13 mouse cellular contexts compared by ENCODE assay signal in the genomic region with DNA sequence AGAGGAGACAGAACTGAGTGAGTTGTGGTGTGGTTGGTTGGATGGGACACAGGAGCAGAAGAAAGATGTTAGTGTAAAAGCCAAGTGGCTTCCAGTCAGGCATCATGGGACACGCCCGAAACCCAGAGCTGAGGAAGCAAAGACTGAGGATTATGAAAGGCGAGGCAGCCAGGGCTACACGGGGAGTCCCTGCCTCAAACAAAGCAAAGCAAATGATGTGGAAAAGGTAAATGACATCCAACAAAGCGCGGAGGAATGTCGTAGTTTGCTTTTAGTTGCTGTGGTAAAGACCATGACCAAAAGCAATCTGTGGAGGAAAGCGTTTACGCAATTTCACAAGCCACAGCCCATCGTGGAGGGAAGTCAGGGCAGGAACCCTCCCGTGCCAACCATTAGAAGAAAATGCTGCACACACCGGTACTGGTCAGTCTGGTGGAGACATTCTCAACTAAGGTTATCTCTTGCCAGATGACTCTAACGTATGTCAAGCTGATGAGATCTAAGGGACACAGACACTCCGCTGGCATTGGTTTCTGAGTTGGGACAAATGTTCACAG. TPM values are rescaled to one million over a fixed set of nuclear protein-coding genes. Genes with fewer than 3 reads are reported as not detected.
"Had no signal": no experiment of that assay in that cellular context is flagged by ENCODE, and none has a peak within 500 bp of the region (broad histone marks: within the 10 kb centered on the region; RNA-seq: fewer than 3 reads in every experiment).

No protein-coding gene starts in this region.

- H3K9ac ChIP-seq: limb, embryonic 15.5 days; liver, embryonic 12.5 days; lung, embryonic 14.5 days; midbrain, embryonic 15.5 days; neural tube, embryonic 15.5 days had no signal

- DNase-seq: kidney, postnatal 25 days; lung, embryonic 14.5 days; lung, postnatal 10 days; right cerebral cortex, adult 18-20 months; right cerebral cortex, postnatal 25 days; thymus, postnatal 36 days had no signal

- H3K4me2 ChIP-seq: limb, embryonic 15.5 days; liver, embryonic 12.5 days; lung, embryonic 14.5 days; midbrain, embryonic 11.5 days; midbrain, embryonic 15.5 days; neural tube, embryonic 15.5 days had no signal

- ATAC-seq: liver, embryonic 12.5 days; midbrain, embryonic 15.5 days had no signal

- H3K9me3 ChIP-seq: limb, embryonic 15.5 days; liver, embryonic 12.5 days; midbrain, embryonic 15.5 days; neural tube, embryonic 15.5 days had no signal

- H3K36me3 ChIP-seq: limb, embryonic 15.5 days; liver, embryonic 12.5 days; midbrain, embryonic 15.5 days; neural tube, embryonic 15.5 days had no signal

- H3K27ac ChIP-seq: left cerebral cortex, adult 2 months; limb, embryonic 15.5 days; liver, embryonic 12.5 days; macrophage; midbrain, embryonic 15.5 days; neural tube, embryonic 15.5 days had no signal

- H3K4me1 ChIP-seq: limb, embryonic 15.5 days; liver, embryonic 12.5 days; midbrain, embryonic 15.5 days; neural tube, embryonic 15.5 days had no signal

- H3K27me3 ChIP-seq: limb, embryonic 15.5 days; liver, embryonic 12.5 days; midbrain, embryonic 15.5 days; neural tube, embryonic 15.5 days had no signal

- H3K4me3 ChIP-seq: left cerebral cortex, adult 2 months; limb, embryonic 15.5 days; liver, embryonic 12.5 days; midbrain, embryonic 15.5 days; neural tube, embryonic 15.5 days had no signal

RNA-seq across cellular contexts. Expression of gene Hapln3, which starts 36.3 kb away (rescaled TPM):
- polyA plus RNA-seq: macrophage had no signal
